Mouse (Mus musculus) megakaryocyte, embryonic 14.5 days (primary cell): Measurements from ENCODE around the gene Pex19.

Source experiments
- FLI1 ChIP-seq: IDR thresholded peaks from 2 replicates; pipeline ENCODE4 v1.6.1; 2012; ENCODE audit warnings: low read length, inconsistent platforms, mixed read lengths
- GATA1 ChIP-seq: IDR thresholded peaks from 3 replicates; pipeline ENCODE4 v1.6.1; 2012; ENCODE audit warnings: mixed read lengths, low read length, inconsistent platforms, borderline replicate concordance

DNA sequence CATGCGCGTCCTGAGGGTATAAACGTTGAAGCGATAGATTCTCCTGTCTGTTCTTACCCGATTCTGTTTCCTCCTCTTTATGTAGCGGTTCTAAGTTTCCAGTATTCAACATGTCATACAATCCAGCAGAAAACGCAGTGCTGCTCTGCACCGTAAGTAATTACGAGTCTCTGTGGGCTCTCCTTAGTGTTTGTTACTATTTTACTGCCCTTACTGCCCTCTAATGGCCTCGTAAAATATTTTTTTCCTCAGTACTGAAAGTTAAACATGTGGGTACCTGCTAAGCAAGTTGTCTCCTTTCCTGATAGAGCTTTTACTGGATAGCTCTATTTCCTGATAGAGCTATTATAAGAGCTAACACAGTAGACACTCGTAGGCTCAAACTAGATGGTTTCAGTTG lies 21.5 kb upstream of the Pex19 start:
- no peak for TF ChIP-seq GATA1
- no peak for TF ChIP-seq FLI1
